Mouse (Mus musculus) telencephalon, adult 2 months (tissue): ENCODE results near the gene Cyp27a1.

ENCODE experiments used
- DNase-seq: peaks from one replicate; pipeline ENCODE4 v3.0.0-alpha.2; 2011; ENCODE audit warnings: low read depth, low spot score

Gene Cyp27a1

GRCm38 (mm10) chr1:74771931-74772620, 58.7 kb downstream of the Cyp27a1 start:
- DNase-seq: no peak

GRCm38 (mm10) chr1:74773136-74773535, 59.8 kb downstream of the Cyp27a1 start:
- DNase-seq: peak; percentile 54

GRCm38 (mm10) chr1:74774062-74774461, 60.7 kb downstream of the Cyp27a1 start:
- DNase-seq: no peak

DNA sequence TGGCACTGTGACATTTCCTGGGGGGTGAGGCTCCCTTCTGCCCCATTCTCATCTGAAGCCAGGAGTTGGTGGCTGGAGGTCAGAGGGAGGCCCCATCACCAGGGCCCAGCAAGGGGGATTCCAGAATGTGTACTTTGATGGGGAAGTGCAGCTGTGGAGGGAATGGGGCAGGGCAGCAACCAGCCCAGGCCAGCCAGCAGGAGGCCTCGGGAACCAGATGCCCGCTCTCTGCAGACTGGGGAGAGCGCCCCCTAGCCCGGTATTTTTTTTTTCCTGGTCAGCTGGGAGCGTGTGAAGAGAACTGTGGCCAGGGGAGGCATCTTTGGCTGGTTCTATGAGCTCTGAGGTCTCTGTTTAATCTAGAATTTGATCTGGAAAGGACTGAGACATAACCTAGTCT, 62.4 kb downstream of the Cyp27a1 start:
- no peak for DNase-seq

- no peak for DNase-seq
Measured at GRCm38 (mm10) chr1:74778934-74779486, 65.6 kb downstream of the Cyp27a1 start.

DNA sequence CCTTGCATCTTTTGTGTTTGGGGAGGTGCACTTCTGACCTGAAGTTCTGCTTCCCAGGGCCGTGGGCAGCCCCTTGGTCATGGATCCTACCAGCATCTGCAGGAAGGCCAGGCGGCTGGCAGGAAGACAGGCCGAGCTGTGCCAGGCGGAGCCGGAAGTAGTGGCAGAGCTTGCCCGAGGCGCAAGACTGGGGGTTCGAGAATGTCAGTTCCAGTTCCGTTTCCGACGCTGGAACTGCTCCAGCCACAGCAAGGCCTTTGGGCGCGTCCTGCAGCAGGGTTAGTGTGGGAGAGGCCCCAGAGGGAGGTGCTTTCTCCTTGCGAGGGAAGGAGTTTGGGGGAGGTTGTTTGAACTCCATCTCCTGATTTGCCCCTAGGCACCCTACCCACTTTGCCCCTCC, 68.7 kb downstream of the Cyp27a1 start:
- no peak for DNase-seq

DNA sequence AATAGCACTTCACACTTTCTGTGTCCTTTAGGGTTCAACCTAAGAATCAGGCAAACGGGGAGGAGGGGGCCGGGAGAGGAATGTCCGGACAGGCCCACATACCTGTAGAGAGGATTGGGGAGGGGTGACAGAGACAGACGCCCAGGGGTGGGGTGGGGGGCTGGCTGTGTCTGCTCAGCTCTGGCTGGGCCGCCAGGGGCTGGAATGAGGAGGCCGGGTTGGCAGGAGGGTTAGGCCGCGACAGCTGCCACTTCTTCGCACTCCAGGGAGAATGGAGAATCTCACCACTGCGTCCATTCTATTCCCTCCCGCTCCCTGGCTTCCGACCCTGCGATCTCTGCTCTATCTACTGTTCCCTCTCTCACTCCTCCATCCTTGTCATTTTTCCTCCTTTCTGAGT, 70.2 kb downstream of the Cyp27a1 start:
- no peak for DNase-seq

- DNase-seq: no peak
Measured at GRCm38 (mm10) chr1:74784041-74784759, 70.8 kb downstream of the Cyp27a1 start.
